Mouse (Mus musculus) monocyte, adult 2 months (primary cell): ENCODE results near the gene Gm20532.

Experiments used
- DNase-seq, 2 experiments: peaks; one replicate each; pipeline ENCODE4 v3.0.0; 2022; ENCODE audit warnings: low spot score in 2 of 2, low read depth in 1 of 2

Gene Gm20532

GRCm38 (mm10) chr2:26615459-26616124, 29.2 kb downstream of the Gm20532 start:
- no peak for DNase-seq

DNA sequence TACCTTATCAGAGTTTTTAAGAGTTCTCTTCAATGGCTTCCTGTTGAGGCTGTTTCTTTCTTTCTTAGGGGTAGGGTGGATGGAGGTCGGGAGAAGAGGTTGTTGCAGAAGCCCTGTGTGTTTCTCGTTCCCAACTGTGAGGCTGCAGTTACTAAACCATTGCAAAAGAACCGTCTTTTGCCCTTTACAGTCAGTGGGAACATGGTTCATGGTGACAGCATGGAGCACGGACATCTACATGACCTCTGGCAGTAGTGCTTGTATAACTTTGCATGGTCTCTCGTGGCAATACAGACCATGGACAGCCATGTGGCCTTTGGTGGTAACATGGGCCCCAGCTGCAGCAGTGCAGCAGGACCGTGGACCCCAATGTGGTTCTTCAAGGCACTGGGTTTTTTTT, 30.9 kb downstream of the Gm20532 start:
- no peak for DNase-seq

GRCm38 (mm10) chr2:26617928-26618327, 31.5 kb downstream of the Gm20532 start:
- DNase-seq = no peak

- no peak for DNase-seq
Measured at GRCm38 (mm10) chr2:26621246-26621645, 34.8 kb downstream of the Gm20532 start.

DNA sequence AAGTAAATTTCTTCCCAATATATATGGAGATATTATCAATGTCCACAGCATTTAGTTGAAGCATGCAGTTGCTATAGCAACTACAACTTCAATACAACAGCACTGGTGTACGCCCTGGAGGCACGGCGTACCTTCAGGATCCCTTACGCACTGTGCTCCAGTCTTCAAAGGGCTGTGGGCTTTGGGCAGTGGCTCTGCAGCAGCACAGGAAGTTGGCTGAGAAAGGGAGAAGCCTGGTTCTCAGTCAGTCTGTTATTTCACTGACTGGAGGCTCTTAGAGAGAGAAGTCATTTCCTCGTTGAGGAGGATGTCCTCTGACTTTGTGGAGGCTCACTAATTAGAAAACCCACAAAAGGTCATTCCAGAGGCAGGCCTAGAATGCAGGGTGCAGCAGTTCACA, 36.5 kb downstream of the Gm20532 start:
- DNase-seq = no peak

DNA sequence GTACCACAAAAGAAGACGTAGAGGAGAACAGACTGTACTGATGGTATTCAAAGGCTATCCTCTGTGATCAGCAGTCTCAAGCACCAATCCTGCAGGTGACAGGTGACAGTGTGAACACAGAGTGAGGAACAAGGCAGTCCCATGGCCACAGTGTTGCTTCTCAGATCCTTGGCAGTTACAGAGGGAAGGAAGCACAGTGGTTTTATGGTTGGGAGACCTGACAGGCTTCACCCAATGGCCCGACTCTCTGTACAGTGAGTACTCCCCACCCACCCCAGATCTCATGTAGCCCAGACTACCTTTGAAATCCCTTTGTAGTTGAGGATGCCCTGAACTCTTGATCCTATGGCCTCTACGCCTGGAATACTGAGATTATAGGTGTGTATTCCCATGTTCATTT, 39.0 kb downstream of the Gm20532 start:
- DNase-seq = no peak

GRCm38 (mm10) chr2:26626081-26626480, 39.6 kb downstream of the Gm20532 start:
- no peak for DNase-seq

- no peak for DNase-seq
Measured at GRCm38 (mm10) chr2:26627921-26628739, 41.7 kb downstream of the Gm20532 start, which contains the start of gene Fam69b. Gene Fam69b (plus strand): TSS chr2:26628457.

- no peak for DNase-seq
Measured at GRCm38 (mm10) chr2:26628792-26629437, 42.5 kb downstream of the Gm20532 start.

DNA sequence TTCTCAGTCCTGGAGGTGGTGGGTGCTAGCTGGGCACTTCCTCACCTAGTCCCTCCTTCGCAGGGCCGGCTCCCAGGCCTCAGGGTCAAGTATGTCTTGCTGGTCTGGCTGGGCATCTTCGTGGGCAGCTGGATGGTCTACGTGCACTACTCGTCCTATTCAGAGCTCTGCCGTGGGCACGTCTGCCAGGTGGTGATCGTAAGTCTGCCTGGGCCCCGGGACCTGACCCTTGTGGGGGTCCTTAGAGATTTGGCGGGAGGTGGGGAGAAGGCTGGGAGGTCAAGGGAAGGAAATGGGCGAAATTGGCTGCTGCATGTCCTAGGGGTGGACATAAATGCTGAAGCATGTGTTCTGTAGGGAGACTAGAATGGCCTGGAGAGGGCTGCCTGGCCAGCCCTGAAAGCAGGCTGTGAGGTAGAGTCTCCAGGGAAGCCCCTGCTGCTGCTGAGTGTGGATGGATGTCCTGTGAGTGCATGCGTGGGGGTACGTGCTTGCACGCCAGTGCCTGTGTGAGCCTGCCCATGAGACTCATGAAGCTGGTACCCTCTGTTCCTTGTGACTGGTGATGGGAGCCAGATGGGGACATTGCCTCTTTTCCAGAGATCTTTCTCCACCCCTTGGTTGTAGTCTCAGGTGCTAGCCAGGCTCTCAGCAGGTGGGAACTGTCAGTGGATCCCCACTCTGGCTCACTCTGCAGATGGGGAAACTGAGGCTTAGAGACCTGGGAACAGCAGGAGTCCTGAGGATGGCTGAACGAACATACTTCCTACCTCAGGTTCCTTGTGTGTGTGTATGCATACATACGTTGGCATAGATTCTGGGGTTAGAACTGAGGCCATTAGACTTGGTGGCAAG, 46.3 kb downstream of the Gm20532 start:
- DNase-seq = no peak

GRCm38 (mm10) chr2:26633953-26634530, 47.6 kb downstream of the Gm20532 start:
- no peak for DNase-seq

DNA sequence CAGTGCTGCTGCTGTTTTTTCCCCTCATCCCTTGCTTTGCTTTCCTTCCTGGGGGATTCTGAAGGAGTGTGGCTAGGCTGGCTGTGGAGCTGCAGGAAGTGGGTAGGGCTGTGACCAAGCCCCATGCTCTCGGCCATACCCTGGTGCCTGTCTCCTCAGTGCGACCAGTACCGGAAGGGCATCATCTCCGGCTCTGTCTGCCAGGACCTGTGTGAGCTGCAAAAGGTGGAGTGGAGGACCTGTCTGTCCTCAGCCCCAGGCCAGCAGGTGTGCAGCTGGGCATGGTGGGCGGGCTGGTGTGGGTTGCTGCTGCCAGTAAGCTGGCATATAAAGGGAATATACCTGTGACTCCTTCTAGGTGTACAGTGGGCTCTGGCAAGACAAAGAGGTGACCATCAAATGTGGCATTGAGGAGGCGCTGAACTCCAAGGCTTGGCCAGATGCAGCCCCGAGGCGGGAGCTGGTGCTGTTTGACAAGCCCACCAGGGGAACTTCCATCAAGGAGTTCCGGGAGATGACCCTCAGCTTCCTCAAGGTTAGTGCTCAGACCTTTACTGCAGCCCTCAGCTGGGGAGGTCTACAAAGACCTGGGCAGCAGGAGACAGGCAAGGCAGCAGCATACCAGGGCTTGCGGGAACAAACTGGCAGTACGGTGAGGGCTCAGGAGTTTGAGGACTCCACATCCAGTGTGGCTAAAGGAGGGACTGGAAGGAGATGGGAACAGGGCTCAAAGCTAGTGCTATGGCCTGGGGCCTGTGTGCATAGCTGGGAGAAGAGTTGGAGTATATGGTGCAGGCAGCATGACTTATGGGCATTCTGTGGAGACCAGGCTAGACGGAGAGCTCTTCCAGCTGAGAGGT, 48.4 kb downstream of the Gm20532 start:
- DNase-seq = no peak

DNA sequence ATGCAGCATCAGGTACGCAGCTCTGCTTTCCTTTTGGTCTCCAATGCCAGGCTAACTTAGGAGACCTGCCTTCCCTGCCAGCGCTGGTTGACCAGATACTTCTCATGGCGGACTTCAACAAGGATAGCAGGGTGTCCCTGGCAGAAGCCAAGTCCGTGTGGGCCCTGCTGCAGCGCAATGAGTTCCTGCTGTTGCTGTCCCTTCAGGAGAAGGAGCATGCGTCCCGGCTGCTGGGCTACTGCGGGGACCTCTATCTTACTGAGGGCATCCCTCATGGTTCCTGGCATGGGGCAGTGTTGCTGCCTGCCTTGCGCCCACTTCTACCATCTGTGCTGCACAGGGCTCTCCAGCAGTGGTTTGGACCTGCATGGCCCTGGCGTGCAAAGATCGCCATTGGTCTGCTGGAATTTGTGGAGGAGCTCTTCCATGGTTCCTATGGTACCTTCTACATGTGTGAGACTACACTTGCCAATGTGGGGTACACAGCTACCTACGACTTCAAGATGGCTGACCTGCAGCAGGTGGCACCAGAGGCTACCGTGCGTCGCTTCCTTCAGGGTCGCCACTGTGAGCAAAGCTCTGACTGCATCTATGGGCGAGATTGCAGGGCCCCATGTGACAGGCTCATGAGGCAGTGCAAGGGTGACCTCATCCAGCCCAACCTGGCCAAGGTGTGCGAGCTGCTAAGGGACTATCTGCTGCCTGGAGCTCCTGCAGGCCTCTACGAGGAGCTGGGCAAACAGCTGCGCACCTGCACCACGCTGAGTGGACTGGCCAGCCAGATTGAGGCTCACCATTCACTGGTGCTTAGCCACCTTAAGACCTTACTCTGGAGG, 49.3 kb downstream of the Gm20532 start:
- no peak for DNase-seq

- DNase-seq = no peak
Measured at GRCm38 (mm10) chr2:26636325-26636635, 49.8 kb downstream of the Gm20532 start.

DNA sequence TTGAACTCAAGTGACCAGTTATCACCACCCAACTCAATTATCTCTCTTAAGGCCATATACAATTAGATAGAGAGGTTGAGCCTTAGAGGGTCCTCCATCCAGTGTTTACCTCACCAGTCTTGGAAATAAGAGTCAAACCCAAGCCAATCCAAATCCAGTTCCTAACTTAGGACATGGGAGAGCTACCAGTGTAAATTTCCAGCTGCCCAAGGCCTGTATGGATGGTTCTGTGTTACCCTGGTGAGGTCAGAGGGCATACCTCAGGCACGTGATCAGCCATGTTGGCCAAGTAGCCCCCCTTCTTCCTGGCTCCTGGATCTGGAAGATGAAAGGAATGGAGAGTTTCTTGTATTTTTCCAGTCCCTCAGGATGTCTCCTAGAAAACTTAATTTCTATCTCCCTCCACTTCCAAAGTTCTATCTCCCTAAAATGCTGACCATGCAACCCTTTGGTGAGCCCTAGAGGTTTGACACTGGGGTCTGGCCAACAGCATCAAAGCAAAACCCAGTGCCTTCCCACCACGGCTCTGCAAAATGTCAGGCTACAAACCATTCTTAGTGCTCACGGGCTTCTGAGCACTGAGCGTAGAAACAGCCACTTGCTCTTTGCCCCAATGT, 51.0 kb downstream of the Gm20532 start:
- no peak for DNase-seq

DNA sequence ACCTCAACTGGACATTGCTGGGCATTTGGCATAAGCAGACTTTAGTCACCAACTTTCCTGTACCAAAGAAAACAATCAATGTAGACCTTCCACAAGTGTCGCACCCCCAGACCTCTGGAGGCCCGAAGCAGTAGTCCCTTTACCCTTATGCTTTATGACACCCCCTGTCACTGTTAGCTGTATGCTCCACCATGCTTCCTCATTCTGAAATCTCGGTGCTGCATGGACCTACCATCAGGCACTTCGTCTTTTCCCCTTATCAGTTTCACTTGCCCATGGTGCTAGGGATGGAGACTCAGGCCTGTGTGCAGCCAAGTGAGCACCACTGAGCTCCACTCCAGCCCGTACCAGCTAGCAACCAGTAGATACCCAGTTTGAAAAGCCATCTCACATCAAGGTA, 51.6 kb downstream of the Gm20532 start:
- no peak for DNase-seq

GRCm38 (mm10) chr2:26638572-26638971, 52.1 kb downstream of the Gm20532 start:
- DNase-seq = no peak

DNA sequence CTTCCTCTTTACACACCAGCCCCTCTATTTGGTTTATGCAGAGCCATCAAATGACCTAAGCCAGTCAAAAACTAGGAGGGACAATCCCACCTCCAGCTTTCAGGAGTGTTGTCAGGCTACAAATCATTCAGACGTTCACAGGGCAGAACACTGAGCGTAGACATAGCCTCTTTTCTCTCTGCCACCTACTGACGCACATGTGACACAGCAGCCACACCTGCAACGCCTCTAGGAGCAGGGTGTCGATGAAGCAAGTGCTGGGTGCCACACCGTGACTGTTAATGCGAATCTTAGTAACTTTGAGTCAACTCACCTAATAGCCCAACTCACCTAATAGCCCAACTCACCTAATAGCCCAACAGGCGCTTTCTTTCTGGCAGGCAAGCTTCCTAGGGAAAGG, 52.6 kb downstream of the Gm20532 start:
- DNase-seq = no peak
